Mouse (Mus musculus): ENCODE results near the gene Elf4.
"Not testable (repeated sequence)": the region's sequence is repeated elsewhere in the genome, so short reads cannot be mapped to it uniquely, and the experiment has no call there.

Gene Elf4

GRCm38 (mm10) chrX:48462754-48463507 is at the start of gene Elf4:
Elf4 (minus strand) TSS chrX:48463132.
- DNase-seq: peak; percentile 47

GRCm38 (mm10) chrX:48493763-48494162 is 30.8 kb upstream of the Elf4 start:
- DNase-seq: no peak

- no peak for DNase-seq
Observed at GRCm38 (mm10) chrX:48481687-48482086, 18.8 kb upstream of the Elf4 start.

- no peak for DNase-seq
Observed at GRCm38 (mm10) chrX:48481095-48481494, 18.2 kb upstream of the Elf4 start.

- DNase-seq: no peak
Observed at GRCm38 (mm10) chrX:48467355-48467946, 4.5 kb upstream of the Elf4 start.

- DNase-seq: no peak
Observed at GRCm38 (mm10) chrX:48466174-48466573, 3.2 kb upstream of the Elf4 start.

GRCm38 (mm10) chrX:48464436-48464835 is 1.5 kb upstream of the Elf4 start:
- no peak for DNase-seq

GRCm38 (mm10) chrX:48463636-48464035 is 704 bp upstream of the Elf4 start:
- no peak for DNase-seq

- DNase-seq: no peak
Observed at GRCm38 (mm10) chrX:48462297-48462696, 635 bp downstream of the Elf4 start.

- DNase-seq: no peak
Observed at GRCm38 (mm10) chrX:48461006-48461405, 1.9 kb downstream of the Elf4 start.

GRCm38 (mm10) chrX:48460496-48460895 is 2.4 kb downstream of the Elf4 start:
- DNase-seq: no peak

- no peak for DNase-seq
Observed at GRCm38 (mm10) chrX:48456956-48457355, 6.0 kb downstream of the Elf4 start.

- DNase-seq: no peak
Observed at GRCm38 (mm10) chrX:48455018-48455417, 7.9 kb downstream of the Elf4 start.

GRCm38 (mm10) chrX:48454495-48454878 is 8.4 kb downstream of the Elf4 start:
- no peak for DNase-seq

GRCm38 (mm10) chrX:48453736-48454494 is 9.0 kb downstream of the Elf4 start:
- DNase-seq: peak; percentile 30

- no peak for DNase-seq
Observed at GRCm38 (mm10) chrX:48452931-48453673, 9.8 kb downstream of the Elf4 start.

GRCm38 (mm10) chrX:48452231-48452890 is 10.6 kb downstream of the Elf4 start:
- no peak for DNase-seq

- DNase-seq: no peak
Observed at GRCm38 (mm10) chrX:48449646-48450045, 13.3 kb downstream of the Elf4 start.

- no peak for DNase-seq
Observed at GRCm38 (mm10) chrX:48444677-48445076, 18.3 kb downstream of the Elf4 start.

- DNase-seq: no peak
Observed at GRCm38 (mm10) chrX:48441954-48442353, 21.0 kb downstream of the Elf4 start.

- no peak for DNase-seq
Observed at GRCm38 (mm10) chrX:48441548-48441947, 21.4 kb downstream of the Elf4 start.

- DNase-seq: no peak
Observed at GRCm38 (mm10) chrX:48439036-48439435, 23.9 kb downstream of the Elf4 start.

- DNase-seq: not testable (repeated sequence)
Observed at GRCm38 (mm10) chrX:48436082-48436481, 26.9 kb downstream of the Elf4 start.
